Mouse (Mus musculus) hindbrain, embryonic 11.5 days (tissue): ENCODE results near the gene Ppp1ca. TPM values are rescaled to one million over a fixed set of nuclear protein-coding genes. Genes with fewer than 3 reads are reported as not detected.

Experiments
- ATAC-seq: fragments of 200-750 bp; cut with Nextera tagmentation; 2 replicates; pipeline ENCODE4 v1.8.0; 2017; ENCODE audit warnings: mild to moderate bottlenecking, moderate TSS enrichment, moderate library complexity; ENCODE audit not compliant: low FRiP score
- DNase-seq: peaks from one replicate; pipeline ENCODE4 v3.0.0-alpha.2; 2015; ENCODE audit warnings: low spot score
- H3K27ac ChIP-seq: fragments of 300-500 bp; sonication (generic); 2 replicates; pipeline ENCODE4 v1.5.1; 2014; ENCODE audit warnings: mild to moderate bottlenecking, low read depth, low read length
- H3K27me3 ChIP-seq: fragments of 300-500 bp; sonication (generic); 2 replicates; pipeline ENCODE4 v1.6.1; 2014; ENCODE audit warnings: mild to moderate bottlenecking, low read length, moderate library complexity, mixed read lengths; ENCODE audit not compliant: control insufficient read depth, insufficient read depth
- H3K36me3 ChIP-seq: fragments of 300-500 bp; sonication (generic); 2 replicates; pipeline ENCODE4 v1.6.1; 2014; ENCODE audit warnings: mild to moderate bottlenecking, low read length, moderate library complexity, mixed read lengths; ENCODE audit not compliant: control insufficient read depth, insufficient read depth
- H3K4me1 ChIP-seq: fragments of 300-500 bp; sonication (generic); replicated peaks from 2 replicates; pipeline ENCODE4 v1.6.1; 2014; ENCODE audit warnings: low read length, mixed read lengths; ENCODE audit not compliant: control insufficient read depth, insufficient read depth
- H3K4me2 ChIP-seq: fragments of 300-500 bp; sonication (generic); replicated peaks from 2 replicates; pipeline ENCODE4 v1.6.1; 2014; ENCODE audit warnings: mild to moderate bottlenecking, low read depth, low read length
- H3K4me3 ChIP-seq: fragments of 300-500 bp; sonication (generic); 2 replicates; pipeline ENCODE4 v1.5.1; 2014; ENCODE audit warnings: low read depth, low read length
- H3K9ac ChIP-seq: fragments of 300-500 bp; sonication (generic); 2 replicates; pipeline ENCODE4 v1.6.1; 2014; ENCODE audit warnings: low read depth, low read length
- H3K9me3 ChIP-seq: fragments of 300-500 bp; sonication (generic); 2 replicates; pipeline ENCODE4 v1.6.1; 2016; ENCODE audit warnings: low read length; ENCODE audit not compliant: control insufficient read depth
- WGBS: fragments of 180-500 bp; shearing (Covaris S2); extraction: QIAGEN DNeasy Blood & Tissue Kit; methylation state at CpG from one replicate; pipeline ENCODE4 v1.1.7; 2014; 5-methylcytosine and 5-hydroxymethylcytosine counted together
- polyA plus RNA-seq: library from polyadenylated mRNA; unstranded; fragments of >200 nt; fragmentation: Nextera tagmentation; extraction: Ambion mirVana; gene quantifications from 2 replicates; pipeline ENCODE4 v1.2.1, GENCODE M21; 2014

Gene Ppp1ca
- polyA plus RNA-seq, 1 experiment from 2014 or later = 868 TPM

- H3K9me3 ChIP-seq = no peaks in the 10 kb centered on the region
- no peak overlapping the region for H3K27ac ChIP-seq
- no peak for ATAC-seq
- no peaks in the 10 kb centered on the region for H3K36me3 ChIP-seq
- H3K9ac ChIP-seq = no peak overlapping the region
- H3K27me3 ChIP-seq = peaks cover 31% of the 10 kb centered on the region
- WGBS = 92% methylated on average over 11 of the region's 11 CpGs
- no peak for DNase-seq
- H3K4me1 ChIP-seq = peaks cover 9% of the 10 kb centered on the region
- H3K4me2 ChIP-seq = no peak overlapping the region
- no peak overlapping the region for H3K4me3 ChIP-seq
Observed at GRCm38 (mm10) chr19:4218293-4218692, 26.4 kb downstream of the Ppp1ca start.

- ATAC-seq (no peak), DNase-seq (no peak)
- H3K4me2 ChIP-seq = no peak overlapping the region
- H3K4me1 ChIP-seq = peaks cover 9% of the 10 kb centered on the region
- H3K27me3 ChIP-seq = peaks cover 27% of the 10 kb centered on the region
- H3K9ac ChIP-seq = no peak overlapping the region
- no peak overlapping the region for H3K4me3 ChIP-seq
- H3K27ac ChIP-seq = no peak overlapping the region
- WGBS = 89% methylated on average over 1 of the region's 1 CpGs
- H3K9me3 ChIP-seq = no peaks in the 10 kb centered on the region
- no peaks in the 10 kb centered on the region for H3K36me3 ChIP-seq
Observed at GRCm38 (mm10) chr19:4218784-4219183, 26.9 kb downstream of the Ppp1ca start.

GRCm38 (mm10) chr19:4219943-4220342 lies 28.1 kb downstream of the Ppp1ca start:
- ATAC-seq = no peak
- H3K9ac ChIP-seq = no peak overlapping the region
- H3K27me3 ChIP-seq = peaks cover 16% of the 10 kb centered on the region
- no peaks in the 10 kb centered on the region for H3K36me3 ChIP-seq
- no peak overlapping the region for H3K4me2 ChIP-seq
- DNase-seq = no peak
- H3K9me3 ChIP-seq = no peaks in the 10 kb centered on the region
- 82% methylated on average over 6 of the region's 6 CpGs for WGBS
- peaks cover 3% of the 10 kb centered on the region; the same call in 1 of the 2 replicates for H3K4me1 ChIP-seq
- no peak overlapping the region for H3K4me3 ChIP-seq
- H3K27ac ChIP-seq = no peak overlapping the region

GRCm38 (mm10) chr19:4220416-4220815 lies 28.6 kb downstream of the Ppp1ca start:
- no peak overlapping the region for H3K4me2 ChIP-seq
- peaks cover 1% of the 10 kb centered on the region; the same call in 1 of the 2 replicates for H3K4me1 ChIP-seq
- peaks cover 12% of the 10 kb centered on the region for H3K27me3 ChIP-seq
- DNase-seq = no peak
- WGBS = 71% methylated on average over 4 of the region's 4 CpGs
- ATAC-seq = no peak
- H3K9ac ChIP-seq = no peak overlapping the region
- H3K4me3 ChIP-seq = no peak overlapping the region
- no peaks in the 10 kb centered on the region for H3K9me3 ChIP-seq
- no peak overlapping the region for H3K27ac ChIP-seq
- H3K36me3 ChIP-seq = no peaks in the 10 kb centered on the region

DNA sequence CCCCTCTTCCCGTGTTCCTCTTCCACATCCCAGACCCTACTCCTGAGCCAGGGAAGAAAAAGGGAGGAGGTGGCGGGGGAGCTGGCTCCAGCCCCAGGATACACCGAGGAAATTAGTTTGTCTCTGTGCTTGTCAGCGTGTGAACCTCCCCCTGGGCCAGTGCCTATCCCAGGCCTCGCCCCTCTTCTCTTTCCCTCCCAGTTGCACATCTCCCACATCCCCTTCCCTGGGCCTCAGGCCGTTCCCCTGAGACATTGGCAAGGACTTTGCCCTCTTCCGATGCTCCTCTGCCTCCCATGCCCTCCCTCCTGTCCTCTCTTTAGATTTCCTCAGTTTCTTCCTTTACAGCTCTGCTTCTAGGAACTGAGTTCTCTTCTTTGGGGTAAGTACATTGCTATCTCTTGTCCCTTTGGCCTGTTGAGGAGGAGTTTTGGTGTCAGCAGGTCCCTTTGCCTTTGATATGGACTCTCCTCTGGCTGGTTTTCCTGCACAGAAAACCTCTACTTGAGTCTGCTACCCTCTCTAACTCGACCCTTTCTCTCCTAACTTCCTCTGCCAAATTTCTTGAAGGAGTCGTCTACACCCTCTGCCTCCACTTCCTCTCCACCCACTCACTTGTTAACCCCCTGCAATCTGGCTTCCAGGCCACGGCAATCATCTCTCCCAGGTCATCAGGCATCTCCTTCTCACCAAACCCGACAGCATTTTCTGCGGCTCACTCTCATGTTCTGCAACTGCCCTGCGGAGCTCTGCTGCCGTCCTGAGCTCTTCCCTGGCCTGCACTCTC lies 29.3 kb downstream of the Ppp1ca start:
- Histone ChIP-seq H3K4me3 (no peak overlapping the region), H3K36me3 (no peaks in the 10 kb centered on the region), H3K9ac (0 out of 2 replicates have a peak overlapping the region, but pooled peaks have one; percentile 11), H3K4me2 (no peak overlapping the region), H3K9me3 (no peaks in the 10 kb centered on the region), H3K27ac (no peak overlapping the region), H3K4me1 (no peaks in the 10 kb centered on the region), H3K27me3 (peaks cover 8% of the 10 kb centered on the region)
- ATAC-seq (no peak), DNase-seq (no peak)
- 48% methylated on average over 14 of the region's 14 CpGs for WGBS

DNA sequence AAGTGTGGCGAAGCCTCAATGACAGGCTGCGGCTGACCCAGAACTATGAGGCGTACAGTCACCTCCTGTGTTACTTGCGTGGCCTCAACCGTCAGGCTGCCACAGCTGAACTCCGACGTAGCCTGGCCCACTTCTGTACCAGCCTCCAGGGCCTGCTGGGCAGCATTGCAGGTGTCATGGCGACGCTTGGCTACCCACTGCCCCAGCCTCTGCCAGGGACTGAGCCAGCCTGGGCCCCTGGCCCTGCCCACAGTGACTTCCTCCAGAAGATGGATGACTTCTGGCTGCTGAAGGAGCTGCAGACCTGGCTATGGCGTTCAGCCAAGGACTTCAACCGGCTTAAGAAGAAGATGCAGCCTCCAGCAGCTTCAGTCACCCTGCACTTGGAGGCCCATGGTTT lies 30.3 kb downstream of the Ppp1ca start:
- DNase-seq (no peak), ATAC-seq (no peak)
- H3K9ac ChIP-seq = no peak overlapping the region
- no peaks in the 10 kb centered on the region for H3K36me3 ChIP-seq
- no peak overlapping the region for H3K4me2 ChIP-seq
- H3K27ac ChIP-seq = no peak overlapping the region
- no peak overlapping the region for H3K4me3 ChIP-seq
- H3K27me3 ChIP-seq = no peaks in the 10 kb centered on the region; the same call in none of the 2 replicates
- WGBS = 78% methylated on average over 11 of the region's 11 CpGs
- H3K9me3 ChIP-seq = no peaks in the 10 kb centered on the region
- H3K4me1 ChIP-seq = no peaks in the 10 kb centered on the region

DNA sequence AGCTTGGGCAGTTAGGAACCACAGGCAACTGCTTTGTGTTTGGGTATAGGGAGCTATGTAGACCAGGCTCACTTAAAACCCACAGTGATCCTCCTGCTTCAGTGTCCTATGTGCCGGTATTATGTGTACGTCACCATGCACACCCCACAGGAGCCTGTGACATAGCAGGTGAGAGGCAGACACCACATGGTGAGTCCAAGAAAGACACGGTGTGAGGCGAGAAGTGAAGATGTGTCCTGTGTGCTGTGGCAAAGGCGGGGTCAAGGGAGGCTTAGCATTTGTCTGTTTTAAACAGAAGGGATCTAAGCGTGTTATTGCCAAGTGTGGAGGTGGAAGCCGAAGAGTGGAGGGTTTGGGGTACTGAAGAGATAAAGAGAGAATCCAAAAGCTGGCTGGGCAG lies 34.9 kb downstream of the Ppp1ca start:
- H3K4me3 ChIP-seq = no peak overlapping the region
- no peaks in the 10 kb centered on the region for H3K9me3 ChIP-seq
- ATAC-seq (no peak), DNase-seq (no peak)
- H3K4me2 ChIP-seq = no peak overlapping the region
- no peak overlapping the region for H3K9ac ChIP-seq
- H3K27ac ChIP-seq = no peak overlapping the region
- WGBS = 90% methylated on average over 7 of the region's 7 CpGs
- H3K36me3 ChIP-seq = no peaks in the 10 kb centered on the region
- peaks cover 2% of the 10 kb centered on the region; the same call in 1 of the 2 replicates for H3K4me1 ChIP-seq
- H3K27me3 ChIP-seq = no peaks in the 10 kb centered on the region

GRCm38 (mm10) chr19:4227446-4227845 lies 35.6 kb downstream of the Ppp1ca start:
- Histone ChIP-seq H3K4me1 (peaks cover 5% of the 10 kb centered on the region; the same call in 1 of the 2 replicates), H3K9ac (no peak overlapping the region), H3K9me3 (no peaks in the 10 kb centered on the region), H3K4me2 (no peak overlapping the region), H3K4me3 (no peak overlapping the region), H3K27me3 (no peaks in the 10 kb centered on the region), H3K27ac (no peak overlapping the region), H3K36me3 (no peaks in the 10 kb centered on the region)
- DNase-seq = no peak
- 73% methylated on average over 5 of the region's 5 CpGs for WGBS
- ATAC-seq = no peak
